Mouse (Mus musculus) MEL (cell line): ENCODE results near the gene Rnf181. TPM values are rescaled to one million over a fixed set of nuclear protein-coding genes. Genes with fewer than 3 reads are reported as not detected.

Source experiments
- DNase-seq: peaks from one replicate; pipeline ENCODE4 v3.0.0; 2011; ENCODE audit warnings: low read depth, low spot score
- H3K27ac ChIP-seq: 2 replicates; pipeline ENCODE4 v1.5.1; 2012; ENCODE audit warnings: low read depth, mild to moderate bottlenecking, control low read depth, low read length, moderate library complexity; ENCODE audit not compliant: control insufficient read depth
- H3K27me3 ChIP-seq, 2 experiments: fragments of 150-350 bp in 1 of 2; sonication (generic) in 1 of 2; 2 replicates each; pipeline ENCODE4 v1.6.1; 2012; ENCODE audit warnings: low read length in 2 of 2, mild to moderate bottlenecking in 2 of 2, improper control_type of control experiment in 1 of 2, moderate library complexity in 1 of 2; ENCODE audit not compliant: insufficient read depth in 2 of 2, control insufficient read depth in 1 of 2
- H3K36me3 ChIP-seq, 2 experiments: 2 replicates each; pipeline ENCODE4 v1.6.1; 2012 to 2014; ENCODE audit warnings: low read length in 2 of 2, improper control_type of control experiment in 1 of 2, inconsistent platforms in 1 of 2, mild to moderate bottlenecking in 1 of 2; ENCODE audit not compliant: insufficient read depth in 2 of 2, control insufficient read depth in 1 of 2
- H3K4me1 ChIP-seq, 2 experiments: fragments of 150-350 bp in 1 of 2; sonication (generic) in 1 of 2; 2 replicates each; pipeline ENCODE4 v1.6.1; 2012; ENCODE audit warnings: low read length in 2 of 2, improper control_type of control experiment in 1 of 2, mild to moderate bottlenecking in 1 of 2; ENCODE audit not compliant: insufficient read depth in 2 of 2, control insufficient read depth in 1 of 2
- H3K4me3 ChIP-seq, 2 experiments: fragments of 150-350 bp in 1 of 2; sonication (generic) in 1 of 2; 2 replicates each; pipeline ENCODE4 v1.5.1; 2012; ENCODE audit warnings: low read depth in 2 of 2, low read length in 2 of 2, mild to moderate bottlenecking in 2 of 2, moderate library complexity in 2 of 2, control low read depth in 1 of 2, improper control_type of control experiment in 1 of 2; ENCODE audit not compliant: control insufficient read depth in 1 of 2, insufficient read depth in 1 of 2
- H3K79me2 ChIP-seq: 2 replicates; pipeline ENCODE4 v1.6.1; 2012; ENCODE audit warnings: mild to moderate bottlenecking, low read length, moderate library complexity; ENCODE audit not compliant: control insufficient read depth, poor library complexity, insufficient read depth
- H3K9ac ChIP-seq: 2 replicates; pipeline ENCODE4 v1.6.1; 2012; ENCODE audit warnings: low read depth, mild to moderate bottlenecking, control low read depth, low read length, moderate library complexity; ENCODE audit not compliant: control insufficient read depth, poor library complexity, severe bottlenecking
- H3K9me3 ChIP-seq: fragments of 150-350 bp; sonication (generic); replicated peaks from 2 replicates; pipeline ENCODE4 v1.6.1; 2012; ENCODE audit warnings: mild to moderate bottlenecking, low read length, improper control_type of control experiment, moderate library complexity; ENCODE audit not compliant: insufficient read depth
- CHD2 ChIP-seq: IDR thresholded peaks from 2 replicates; pipeline ENCODE4 v1.6.1; 2011; ENCODE audit warnings: low read length, improper control_type of control experiment
- CTCF ChIP-seq, 3 experiments: IDR thresholded peaks in 2 of 3; conservative IDR thresholded peaks in 1 of 3; 2 replicates each; pipeline ENCODE4 v1.5.1; 2011 to 2012; ENCODE audit warnings: low read length in 3 of 3, low read depth in 2 of 3, mild to moderate bottlenecking in 2 of 3, improper control_type of control experiment in 1 of 3, inconsistent platforms in 1 of 3, mixed read lengths in 1 of 3, moderate library complexity in 1 of 3; ENCODE audit not compliant: control insufficient read depth in 1 of 3, insufficient read depth in 1 of 3, poor library complexity in 1 of 3, severe bottlenecking in 1 of 3
- EP300 ChIP-seq, 2 experiments: IDR thresholded peaks; 2 replicates each; pipeline ENCODE4 v1.6.1; 2011; ENCODE audit warnings: improper control_type of control experiment in 2 of 2, low read length in 2 of 2, low read depth in 1 of 2, mild to moderate bottlenecking in 1 of 2
- ETS1 ChIP-seq: IDR thresholded peaks from 2 replicates; pipeline ENCODE4 v1.6.1; 2012; ENCODE audit warnings: low read depth, mild to moderate bottlenecking, inconsistent platforms, low read length, improper control_type of control experiment, moderate library complexity
- GATA1 ChIP-seq: IDR thresholded peaks from 2 replicates; pipeline ENCODE4 v1.6.1; 2011; ENCODE audit warnings: low read depth, low read length, improper control_type of control experiment
- MAZ ChIP-seq: IDR thresholded peaks from 2 replicates; pipeline ENCODE4 v1.6.1; 2012; ENCODE audit warnings: low read depth, mild to moderate bottlenecking, inconsistent platforms, low read length, improper control_type of control experiment
- MXI1 ChIP-seq: IDR thresholded peaks from 2 replicates; pipeline ENCODE4 v1.6.1; 2011; ENCODE audit warnings: mild to moderate bottlenecking, low read depth, low read length, improper control_type of control experiment
- MYB ChIP-seq: IDR thresholded peaks from 2 replicates; pipeline ENCODE4 v1.6.1; 2011; ENCODE audit warnings: mild to moderate bottlenecking, low read depth, low read length, improper control_type of control experiment
- NELFE ChIP-seq: IDR thresholded peaks from 2 replicates; pipeline ENCODE4 v1.6.1; 2011; ENCODE audit warnings: low read depth, low read length, improper control_type of control experiment
- NRF1 ChIP-seq: IDR thresholded peaks from 2 replicates; pipeline ENCODE4 v1.6.1; 2014; ENCODE audit warnings: low read depth, mild to moderate bottlenecking, inconsistent platforms, low read length, improper control_type of control experiment, moderate library complexity; ENCODE audit not compliant: poor library complexity, insufficient read depth, severe bottlenecking
- POLR2AphosphoS5 ChIP-seq: IDR thresholded peaks from 2 replicates; pipeline ENCODE4 v1.6.1; 2012; ENCODE audit warnings: low read depth, borderline replicate concordance, mild to moderate bottlenecking, inconsistent platforms, low read length, moderate library complexity, mixed read lengths
- RAD21 ChIP-seq: IDR thresholded peaks from 2 replicates; pipeline ENCODE4 v1.6.1; 2011; ENCODE audit warnings: mild to moderate bottlenecking, low read depth, low read length, improper control_type of control experiment
- SIN3A ChIP-seq: IDR thresholded peaks from 2 replicates; pipeline ENCODE4 v1.6.1; 2012; ENCODE audit warnings: low read length, improper control_type of control experiment, inconsistent platforms
- SMC3 ChIP-seq: IDR thresholded peaks from 2 replicates; pipeline ENCODE4 v1.6.1; 2011; ENCODE audit warnings: low read depth, low read length, improper control_type of control experiment
- TAL1 ChIP-seq: IDR thresholded peaks from 2 replicates; pipeline ENCODE4 v1.6.1; 2012; ENCODE audit warnings: mild to moderate bottlenecking, inconsistent platforms, low read length, moderate library complexity, mixed read lengths
- TBP ChIP-seq: IDR thresholded peaks from 2 replicates; pipeline ENCODE4 v1.8.0; 2011; ENCODE audit warnings: low read depth, low read length, improper control_type of control experiment
- TCF12 ChIP-seq: IDR thresholded peaks from 2 replicates; pipeline ENCODE4 v1.6.1; 2014; ENCODE audit warnings: low read depth, mild to moderate bottlenecking, inconsistent platforms, low read length, improper control_type of control experiment, moderate library complexity
- ZKSCAN1 ChIP-seq: IDR thresholded peaks from 2 replicates; pipeline ENCODE4 v1.6.1; 2012; ENCODE audit warnings: low read depth, mild to moderate bottlenecking, inconsistent platforms, low read length, improper control_type of control experiment, moderate library complexity
- ZNF384 ChIP-seq: IDR thresholded peaks from 2 replicates; pipeline ENCODE4 v1.6.1; 2012; ENCODE audit warnings: low read depth, mild to moderate bottlenecking, inconsistent platforms, low read length, improper control_type of control experiment
- polyA plus RNA-seq, 2 experiments: library from polyadenylated mRNA; stranded (reverse) in 1 of 2; unstranded in 1 of 2; fragments of >175 nt in 1 of 2; fragments of >200 nt in 1 of 2; gene quantifications; 2 replicates each; pipeline versions ENCODE4 v1.2.1 to v1.2.4; 2012; ENCODE audit warnings: low replicate concordance in 2 of 2, low read depth in 1 of 2; ENCODE audit not compliant: insufficient read length in 2 of 2, insufficient read depth in 1 of 2, missing spikeins in 1 of 2
- total RNA-seq: library from RNA; depleted of rRNA; stranded (reverse); fragments of 300-350 nt; gene quantifications from 2 replicates; pipeline ENCODE4 v1.2.3, GENCODE M21; 2012

Gene Rnf181
- total and polyA plus RNA-seq, 3 experiments, result 47.2 to 268 (median 107) TPM

- peaks cover 0 to 35% of the 10 kb centered on the region in 2 experiments; a peak in 2 of 4 replicates for H3K36me3 ChIP-seq
- H3K79me2 ChIP-seq, result no peaks in the 10 kb centered on the region
- DNase-seq, result no peak
- TF ChIP-seq RAD21 (no peak), TCF12 (no peak), TBP (no peak), SIN3A (no peak), MYB (no peak), NELFE (no peak), TAL1 (no peak), MAZ (no peak), POLR2AphosphoS5 (no peak), ETS1 (no peak), MXI1 (no peak), CTCF (IDR thresholded peaks at IDR 0.05 in 2 of 3, conservative IDR thresholded peaks at IDR 0.05 in 1 of 3; ENCODE audit: control insufficient read depth in 1 of 3, insufficient read depth in 1 of 3, low read depth in 2 of 3, low read length in 3 of 3, poor library complexity in 1 of 3, severe bottlenecking in 1 of 3) (no peak), ZKSCAN1 (no peak), ZNF384 (no peak), GATA1 (no peak), EP300 (IDR thresholded peaks at IDR 0.05; ENCODE audit: low read depth in 1 of 2, low read length in 2 of 2) (no peak), CHD2 (no peak)
- H3K9me3 ChIP-seq, result no peaks in the 10 kb centered on the region
- no peaks in the 10 kb centered on the region for H3K27me3 ChIP-seq
- H3K27ac ChIP-seq, result no peak overlapping the region
- H3K9ac ChIP-seq, result no peak overlapping the region
- no peak overlapping the region for H3K4me3 ChIP-seq
- H3K4me1 ChIP-seq, result no peaks in the 10 kb centered on the region
These were observed 37.7 kb downstream of the Rnf181 start for GRCm38 (mm10) chr6:72329019-72329418.

- Histone ChIP-seq H3K27ac (no peak overlapping the region), H3K36me3 (peaks cover 0 to 37% of the 10 kb centered on the region in 2 experiments; a peak in 2 of 4 replicates)
- DNase-seq, result peak; percentile 42
These were observed 40.5 kb downstream of the Rnf181 start for GRCm38 (mm10) chr6:72326274-72326673.

More at GRCm38 (mm10) chr6:72326274-72326673, 40.5 kb downstream of the Rnf181 start:
- Histone ChIP-seq H3K27me3 (no peaks in the 10 kb centered on the region), H3K9ac (no peak overlapping the region), H3K79me2 (no peaks in the 10 kb centered on the region), H3K9me3 (no peaks in the 10 kb centered on the region), H3K4me3 (no peak overlapping the region), H3K4me1 (no peaks in the 10 kb centered on the region)
- TF ChIP-seq CTCF (IDR thresholded peaks at IDR 0.05 in 2 of 3, conservative IDR thresholded peaks at IDR 0.05 in 1 of 3; ENCODE audit: control insufficient read depth in 1 of 3, insufficient read depth in 1 of 3, low read depth in 2 of 3, low read length in 3 of 3, poor library complexity in 1 of 3, severe bottlenecking in 1 of 3) (peak; percentile 19 to 49 (median 32); a peak in 4 of 6 replicates), RAD21 (peak; percentile 27), NRF1 (no peak), SMC3 (peak; percentile 31; the same call in 1 of the 2 replicates)
